Mouse (Mus musculus) fibroblast of lung, adult 2 months (primary cell): ENCODE data around the gene Hoxb9.

ENCODE experiments used
- DNase-seq: peaks from one replicate; pipeline ENCODE4 v3.0.0-alpha.2; 2011; ENCODE audit warnings: low read depth

Hoxb9 gene

DNA sequence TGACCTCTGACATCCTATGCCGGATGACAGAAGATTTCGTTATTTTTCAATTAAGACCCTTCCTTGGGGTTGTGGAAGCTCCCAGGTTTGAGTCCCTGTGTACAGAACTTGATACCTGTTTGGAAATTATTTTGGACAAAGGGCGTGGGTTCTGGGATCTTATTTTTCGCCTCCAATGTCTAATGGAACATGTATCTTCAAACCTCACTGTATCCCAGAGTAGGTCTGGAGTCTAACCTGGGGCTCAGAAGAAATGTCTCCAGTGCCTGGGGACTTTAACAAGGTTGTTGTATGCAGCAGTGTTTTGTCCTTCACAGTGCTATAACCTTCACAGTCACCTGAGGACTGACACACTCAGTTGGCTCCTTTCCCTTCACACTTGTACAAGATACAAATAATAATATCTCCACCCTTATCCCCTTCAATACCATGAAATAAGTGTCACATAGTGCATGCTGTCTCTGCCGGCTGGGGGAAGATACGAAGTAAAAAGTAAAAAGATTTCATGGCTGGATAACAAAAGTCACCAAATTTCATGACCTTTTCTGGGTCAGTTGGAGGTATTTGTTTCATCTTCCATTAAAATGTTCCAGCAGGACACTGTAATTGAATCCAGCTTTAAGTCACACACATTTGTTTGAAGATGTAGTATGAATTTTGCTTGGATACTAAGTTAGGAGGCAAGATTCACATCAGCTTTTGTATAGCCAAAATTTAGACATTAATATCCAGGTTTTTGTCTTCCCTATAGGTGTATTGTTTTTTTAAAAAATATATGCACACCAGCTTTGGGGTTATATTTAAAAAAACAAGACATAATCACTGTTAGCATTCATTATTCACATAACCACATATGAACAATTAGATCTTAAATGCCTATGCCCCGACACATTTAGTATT is 4.0 kb upstream of the Hoxb9 start:
- no peak for DNase-seq

DNA sequence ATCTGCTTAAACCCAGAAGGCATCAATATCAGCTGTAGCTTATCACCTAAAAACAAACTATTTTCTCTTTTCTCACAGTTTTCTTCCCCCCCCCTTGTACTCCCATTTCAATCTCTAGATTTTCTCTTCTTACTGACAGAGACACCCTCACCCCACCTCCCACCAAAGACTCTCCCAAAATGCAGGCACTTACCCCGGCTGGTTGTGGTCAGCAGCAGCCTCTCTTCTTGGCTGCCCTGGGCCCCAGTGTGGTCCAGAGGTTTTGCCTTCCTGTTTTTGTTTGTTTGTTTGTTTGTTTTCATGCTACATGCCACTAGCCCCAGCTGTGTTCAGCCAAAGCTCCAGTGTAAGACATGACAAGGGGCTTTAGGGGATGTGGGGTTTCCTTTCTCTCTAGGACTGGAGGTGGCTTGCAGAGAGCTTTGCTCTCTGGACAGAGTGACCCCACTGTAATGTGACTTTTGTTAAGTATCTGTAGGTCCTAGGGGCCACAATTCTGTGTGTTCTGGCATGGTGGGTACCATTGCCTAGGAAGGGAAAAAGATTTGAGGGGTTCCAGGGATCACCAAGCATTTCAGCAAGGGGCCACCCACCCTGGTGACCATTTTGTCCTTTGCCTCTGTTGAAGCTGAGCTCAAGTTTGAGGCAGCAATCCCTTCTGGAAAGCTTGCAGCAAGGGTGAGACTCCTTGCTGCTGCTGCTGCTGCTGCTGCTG is 3.1 kb upstream of the Hoxb9 start:
- DNase-seq = no peak

DNA sequence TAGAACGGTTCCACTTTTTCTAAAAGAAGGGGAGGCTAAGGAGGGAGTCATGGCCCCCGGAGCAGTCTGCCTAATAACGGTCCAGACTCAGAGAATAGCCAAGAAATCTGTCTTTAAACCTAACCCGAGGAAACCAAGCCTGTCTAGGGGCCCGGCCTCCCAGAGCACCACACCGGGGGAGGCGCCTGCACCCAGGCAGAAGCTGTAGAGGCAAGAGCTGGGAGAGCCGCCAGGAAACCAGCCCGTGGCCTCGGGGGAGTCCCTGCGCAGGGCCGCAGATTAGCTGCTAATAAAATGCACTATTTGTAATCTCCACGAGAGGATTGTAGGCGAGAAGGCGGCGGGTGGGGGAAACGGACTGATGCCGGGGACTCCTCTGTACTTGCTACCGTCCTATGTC is 1.4 kb upstream of the Hoxb9 start:
- no peak for DNase-seq

DNA sequence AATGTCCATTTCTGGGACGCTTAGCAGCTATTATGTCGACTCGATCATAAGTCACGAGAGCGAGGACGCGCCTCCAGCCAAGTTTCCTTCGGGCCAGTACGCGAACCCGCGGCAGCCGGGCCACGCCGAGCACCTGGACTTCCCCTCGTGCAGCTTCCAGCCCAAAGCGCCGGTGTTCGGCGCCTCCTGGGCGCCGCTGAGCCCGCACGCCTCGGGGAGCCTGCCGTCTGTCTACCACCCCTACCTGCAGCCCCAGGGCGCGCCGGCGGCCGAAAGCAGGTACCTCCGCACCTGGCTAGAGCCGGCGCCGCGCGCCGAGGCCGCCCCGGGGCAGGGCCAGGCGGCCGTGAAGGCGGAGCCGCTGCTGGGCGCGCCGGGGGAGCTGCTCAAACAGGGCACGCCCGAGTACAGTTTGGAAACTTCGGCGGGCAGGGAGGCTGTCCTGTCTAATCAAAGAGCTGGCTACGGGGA is 319 bp downstream of the Hoxb9 start:
- DNase-seq = no peak

DNA sequence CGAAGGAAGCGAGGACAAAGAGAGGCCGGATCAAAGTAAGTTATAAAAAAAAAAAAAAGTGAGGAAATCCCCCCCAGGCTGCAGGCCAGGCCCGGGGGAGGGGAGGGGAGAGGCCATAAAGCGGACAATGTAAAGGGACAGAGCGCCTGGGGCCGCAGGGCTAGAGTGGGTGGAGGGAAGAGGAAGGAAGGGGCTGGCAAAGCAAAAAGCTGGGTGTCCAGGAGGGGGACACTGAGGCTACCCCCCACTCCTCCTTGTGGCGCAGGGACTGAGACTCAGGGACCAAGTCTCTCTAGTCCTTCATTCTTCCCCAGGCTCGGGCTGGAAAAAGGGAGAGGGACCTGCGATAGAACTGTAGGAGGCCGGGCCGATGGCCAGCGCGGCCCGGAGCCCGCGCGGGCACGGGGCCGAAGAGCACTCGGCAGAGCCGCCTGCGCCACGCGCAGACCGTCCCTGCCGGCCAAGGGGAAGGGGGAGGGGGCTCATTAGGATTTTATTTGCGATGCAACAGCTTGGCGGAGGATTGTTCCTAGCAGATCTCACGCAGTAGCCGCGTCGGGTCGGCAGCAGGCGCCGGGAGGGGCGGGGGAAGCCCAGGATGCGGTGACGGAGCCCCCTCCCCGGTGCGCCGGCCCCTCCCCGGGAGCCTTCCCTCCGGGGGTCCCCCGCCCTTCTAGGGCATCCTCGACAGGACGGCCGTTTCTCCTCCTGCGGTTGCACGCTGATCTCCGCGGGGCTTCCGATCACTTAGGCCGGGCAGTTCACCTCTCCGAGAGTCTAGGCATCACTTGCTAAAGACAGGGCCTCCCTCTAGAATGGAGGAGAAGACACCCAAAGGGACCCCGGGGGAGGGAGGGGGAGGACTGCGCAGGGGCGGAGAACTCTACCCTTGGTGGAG is 1.0 kb downstream of the Hoxb9 start:
- DNase-seq = no peak

DNA sequence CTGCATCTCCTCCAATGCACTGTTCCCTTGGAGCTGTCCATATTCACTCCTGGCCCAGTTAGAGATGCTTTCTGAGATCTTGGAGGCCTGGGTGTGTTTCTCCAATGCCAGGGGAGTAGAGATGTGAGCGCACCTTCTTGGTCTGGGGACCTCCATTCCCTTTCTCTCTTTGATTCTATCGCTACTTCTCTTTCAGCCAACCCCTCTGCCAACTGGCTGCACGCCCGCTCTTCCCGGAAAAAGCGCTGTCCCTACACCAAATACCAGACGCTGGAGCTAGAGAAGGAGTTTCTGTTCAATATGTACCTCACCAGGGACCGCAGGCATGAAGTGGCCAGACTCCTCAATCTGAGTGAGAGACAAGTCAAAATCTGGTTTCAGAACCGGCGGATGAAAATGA is 3.2 kb downstream of the Hoxb9 start:
- no peak for DNase-seq

DNA sequence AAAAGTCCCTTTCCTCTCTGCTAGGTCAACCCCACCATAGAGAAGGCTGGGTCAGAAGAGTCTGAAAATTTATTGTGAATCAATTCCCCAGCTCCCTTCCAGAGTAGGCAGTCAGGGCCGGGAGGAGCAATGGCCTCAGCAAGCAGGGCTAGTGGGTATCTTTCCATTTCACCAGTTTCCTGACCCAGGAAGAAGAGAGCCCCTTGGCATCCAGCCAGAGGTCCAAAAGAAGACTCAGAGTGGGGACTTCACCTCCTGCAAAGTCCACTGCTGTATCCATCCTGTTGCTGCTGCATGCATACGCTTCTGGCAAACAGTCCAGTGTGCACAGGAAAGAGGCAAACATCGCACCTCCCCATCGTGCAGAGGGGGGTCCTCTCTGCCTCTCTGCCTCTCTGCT is 4.6 kb downstream of the Hoxb9 start:
- DNase-seq = no peak

DNA sequence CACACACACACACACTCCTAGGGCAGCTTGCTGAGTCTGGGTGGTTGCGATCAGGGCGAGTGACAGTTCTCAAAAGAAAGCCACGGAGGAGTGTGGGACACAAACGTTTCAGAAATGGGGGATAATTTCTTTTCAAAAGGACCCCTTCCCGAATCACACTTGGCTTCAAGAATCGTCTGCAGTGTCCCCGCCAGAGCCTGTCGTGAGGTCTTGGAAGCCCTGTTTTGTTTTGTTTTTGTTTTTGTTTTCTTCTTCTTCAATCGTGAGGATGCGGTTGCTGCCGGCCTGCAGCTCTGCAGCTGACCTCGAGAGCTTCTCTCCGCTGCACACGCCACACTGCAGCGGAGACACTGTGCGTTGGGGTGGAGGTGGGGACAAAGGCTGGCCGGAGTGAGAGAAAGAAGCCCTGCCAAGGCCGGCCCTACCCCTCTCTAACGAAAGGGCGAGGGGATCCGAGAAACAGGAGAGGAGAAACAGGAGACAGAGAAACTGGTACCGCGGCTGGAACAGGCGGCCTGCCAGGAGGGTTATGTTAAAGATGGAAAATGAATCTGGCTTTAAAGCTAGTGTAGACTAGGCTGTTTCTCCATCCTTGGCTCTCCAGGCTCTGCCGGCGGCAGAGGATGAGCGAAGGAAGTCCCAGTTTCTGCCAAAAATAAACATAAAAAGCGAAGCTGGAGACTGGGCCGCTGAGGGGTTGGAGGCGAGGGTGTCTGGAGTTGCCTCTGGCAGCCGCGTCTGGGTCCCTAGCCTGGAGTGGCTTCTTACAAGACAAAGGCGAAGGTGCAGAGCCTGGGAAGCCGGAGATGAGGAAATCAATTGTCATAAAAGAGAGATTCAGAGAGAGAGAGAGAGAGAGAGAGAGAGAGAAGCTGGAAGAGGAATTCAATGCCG is 6.1 kb downstream of the Hoxb9 start:
- DNase-seq = no peak

DNA sequence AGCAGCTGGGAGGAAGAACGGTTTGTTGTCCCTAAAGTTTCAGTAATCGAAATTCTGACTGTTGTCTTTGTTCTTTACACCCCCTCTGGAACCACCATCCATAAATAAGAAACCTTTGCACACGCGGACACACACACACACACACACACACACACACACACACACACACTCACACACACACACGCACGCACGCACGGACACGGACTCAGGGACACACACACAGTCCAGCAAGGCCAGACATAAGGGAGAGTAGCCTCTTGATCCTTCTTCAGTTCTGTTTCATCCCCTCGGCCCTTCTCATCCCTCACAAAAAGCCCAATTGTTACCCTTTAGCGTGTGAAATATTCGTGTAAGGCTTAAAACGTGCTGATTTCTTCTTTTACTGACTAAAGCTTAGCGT is 7.1 kb downstream of the Hoxb9 start:
- no peak for DNase-seq

DNA sequence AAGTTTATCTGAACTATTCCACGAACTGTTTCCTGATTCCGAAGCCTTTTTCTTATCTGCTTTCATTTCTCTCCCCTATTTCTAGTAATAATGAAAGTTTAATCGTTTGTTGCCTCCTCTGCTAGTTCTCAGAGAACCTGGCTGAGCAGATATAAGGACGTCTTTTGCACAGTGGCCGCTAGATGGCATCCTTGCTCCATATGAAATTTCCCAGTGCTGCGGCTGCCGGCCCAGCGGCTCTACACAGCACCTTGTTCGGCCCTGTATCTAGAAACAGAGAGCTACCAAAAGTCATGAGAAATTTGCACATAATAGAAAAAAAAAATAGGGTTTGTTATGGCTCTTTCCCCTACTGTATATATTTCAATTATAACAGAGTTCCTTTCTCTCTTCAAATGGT is 7.5 kb downstream of the Hoxb9 start:
- peak; percentile 58 for DNase-seq

DNA sequence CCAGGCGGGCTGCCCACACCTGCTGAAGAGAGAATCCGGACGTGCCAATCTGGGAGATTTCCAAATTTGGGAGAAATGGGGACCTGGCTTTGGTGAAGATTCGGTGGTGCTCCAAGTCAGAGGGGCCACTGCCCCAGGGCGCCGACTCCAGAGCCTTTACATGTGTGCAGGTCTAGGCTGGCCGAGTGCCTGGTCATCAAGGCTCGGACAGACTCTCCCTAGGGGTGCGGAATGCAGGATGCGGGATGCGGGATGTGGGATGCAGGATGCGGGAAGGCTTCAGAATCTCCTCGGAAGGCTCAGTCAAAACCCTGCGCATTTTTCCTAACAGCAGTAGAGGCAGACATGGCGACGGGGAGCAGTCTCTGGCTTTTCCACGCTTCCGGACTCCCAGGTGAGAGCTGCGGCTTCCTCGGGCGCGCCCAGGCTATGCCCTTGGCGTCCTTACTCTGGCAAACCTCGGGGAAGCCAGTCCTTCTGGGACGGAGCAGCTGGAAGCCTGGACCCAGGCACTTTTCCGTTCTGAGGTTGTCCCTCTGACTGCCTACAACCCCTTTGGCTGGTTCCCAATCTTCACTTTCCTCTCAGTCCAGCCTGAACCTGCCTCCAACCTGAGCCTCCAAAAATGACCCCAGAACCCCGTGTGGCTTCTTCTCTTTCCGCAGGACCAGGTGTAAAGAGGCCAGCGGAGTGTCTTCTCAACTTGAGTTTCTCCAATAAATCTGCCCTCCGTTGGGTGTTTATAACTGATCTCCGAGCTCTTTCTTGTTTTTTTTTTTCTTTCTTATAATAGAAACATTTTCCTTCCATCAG is 8.4 kb downstream of the Hoxb9 start:
- DNase-seq = no peak

DNA sequence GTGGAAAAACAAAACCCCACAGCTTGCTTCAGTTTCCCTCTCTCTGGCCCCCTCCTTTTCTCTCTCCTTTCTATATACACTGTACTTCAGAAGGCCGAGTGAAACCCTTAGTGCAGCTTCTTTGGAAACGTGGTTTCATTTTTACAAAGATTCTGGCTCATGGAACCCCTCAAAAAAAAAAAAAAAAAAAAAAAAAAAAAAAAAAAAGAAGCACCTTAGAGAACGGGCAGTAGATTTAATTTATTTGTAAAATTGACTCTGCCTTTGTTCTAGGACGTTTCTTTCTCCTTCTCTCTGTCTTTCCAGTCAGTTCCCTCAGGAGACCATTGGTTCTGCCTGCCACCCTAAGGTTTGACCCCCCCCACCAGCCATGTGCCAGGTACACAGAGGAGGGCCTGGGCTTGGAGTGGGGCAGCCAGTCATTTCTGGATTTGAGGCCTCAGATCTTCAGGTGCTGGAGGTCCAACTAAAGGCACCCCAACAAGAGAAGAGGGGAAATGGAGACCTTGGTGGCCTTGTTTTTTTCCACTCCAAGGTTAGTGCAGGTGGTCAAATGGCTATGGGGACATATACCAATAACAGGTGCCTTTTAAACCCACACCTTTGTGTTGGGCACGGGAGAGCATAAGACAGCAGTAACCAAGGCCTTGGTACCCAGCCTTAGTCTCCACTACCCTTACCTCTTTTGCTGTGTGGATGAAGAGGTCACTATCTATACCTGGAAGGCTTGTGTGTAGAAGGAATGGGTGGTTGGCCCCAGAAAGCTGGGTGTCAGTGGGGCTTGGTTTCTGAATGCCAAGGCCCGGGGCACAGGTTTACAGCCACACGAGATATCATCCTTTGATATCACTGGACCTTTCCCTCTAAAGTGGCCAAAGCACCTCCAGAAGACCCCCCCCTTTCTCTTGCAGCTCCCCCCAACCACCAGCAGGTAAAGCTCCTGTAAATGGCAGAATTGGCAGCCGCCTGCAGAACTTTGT is 9.4 kb downstream of the Hoxb9 start:
- no peak for DNase-seq

DNA sequence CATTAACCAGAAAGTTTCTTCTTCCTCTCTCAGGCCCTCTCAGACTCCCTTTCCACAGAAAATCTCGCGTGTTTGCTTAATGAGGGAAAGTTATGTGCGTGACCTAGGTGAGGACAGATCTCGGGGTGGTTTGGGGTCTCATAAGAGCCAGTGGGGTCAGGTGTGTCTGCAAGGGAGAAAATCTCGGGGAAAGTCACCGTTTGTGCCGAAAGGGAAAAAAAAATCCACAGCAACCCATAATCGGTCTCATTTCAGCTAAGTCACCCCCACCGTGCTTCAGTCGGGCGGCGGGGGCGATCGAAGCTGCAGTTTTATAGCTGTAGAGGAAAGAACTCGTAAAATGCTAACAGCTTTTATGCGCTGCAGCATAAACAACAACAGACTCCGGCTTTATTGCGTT is 10.1 kb downstream of the Hoxb9 start:
- DNase-seq = no peak

DNA sequence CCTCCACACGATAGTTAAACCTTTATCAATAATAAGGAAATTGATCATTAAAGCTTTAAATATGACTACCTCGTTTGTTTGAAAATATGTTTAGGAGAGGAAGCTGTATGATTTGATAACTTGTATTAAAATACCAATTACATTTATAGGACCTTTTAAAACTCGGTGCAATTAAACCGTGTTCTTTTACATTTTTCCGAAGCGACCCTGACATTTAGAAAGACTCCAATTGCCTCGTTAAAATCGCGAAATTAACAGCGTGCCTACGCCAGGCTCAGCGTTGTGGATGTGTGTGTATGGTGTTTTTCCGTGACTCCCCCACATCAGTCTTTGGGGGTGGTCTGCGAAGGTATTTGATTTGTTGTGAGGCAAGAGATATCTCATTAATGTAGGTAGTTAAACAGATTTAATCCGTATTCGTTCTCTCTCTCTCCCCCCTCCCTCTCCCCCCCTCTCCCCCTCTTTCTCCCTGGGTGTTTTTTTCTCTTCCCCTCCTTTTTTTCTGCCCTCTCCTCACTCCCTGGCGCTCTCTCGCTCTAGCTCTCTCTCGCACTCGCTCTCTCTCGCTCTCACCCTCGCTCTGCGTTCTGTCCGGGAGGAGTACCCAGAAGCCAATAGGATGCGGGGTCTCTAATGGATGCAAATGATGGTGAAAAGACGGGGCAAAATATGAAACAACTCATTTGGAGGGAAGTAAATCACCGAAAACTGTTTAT is 10.8 kb downstream of the Hoxb9 start, which contains the start of gene Hoxb8:
Gene Hoxb8 (plus strand): TSS at position 51 of the 716 bp plus-strand sequence.
- DNase-seq = no peak

DNA sequence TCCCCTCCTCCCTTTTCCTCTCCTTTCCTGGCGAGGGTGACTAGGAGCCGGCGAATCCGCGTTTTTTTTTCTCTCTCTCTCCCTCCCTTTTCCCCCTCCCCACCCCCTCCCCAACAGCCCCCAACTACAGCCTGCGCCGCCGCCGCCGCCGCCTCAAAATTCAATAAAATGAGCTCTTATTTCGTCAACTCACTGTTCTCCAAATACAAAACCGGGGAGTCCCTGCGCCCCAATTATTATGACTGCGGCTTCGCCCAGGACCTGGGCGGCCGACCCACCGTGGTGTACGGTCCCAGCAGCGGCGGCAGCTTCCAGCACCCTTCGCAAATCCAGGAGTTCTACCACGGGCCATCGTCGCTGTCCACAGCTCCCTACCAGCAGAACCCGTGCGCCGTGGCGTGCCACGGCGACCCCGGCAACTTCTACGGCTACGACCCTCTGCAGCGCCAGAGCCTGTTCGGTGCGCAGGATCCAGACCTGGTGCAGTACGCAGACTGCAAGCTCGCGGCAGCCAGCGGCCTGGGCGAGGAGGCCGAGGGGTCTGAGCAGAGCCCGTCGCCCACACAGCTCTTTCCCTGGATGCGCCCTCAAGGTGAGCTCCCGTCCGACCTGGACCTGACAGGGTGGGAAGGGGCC is 11.7 kb downstream of the Hoxb9 start:
- no peak for DNase-seq

DNA sequence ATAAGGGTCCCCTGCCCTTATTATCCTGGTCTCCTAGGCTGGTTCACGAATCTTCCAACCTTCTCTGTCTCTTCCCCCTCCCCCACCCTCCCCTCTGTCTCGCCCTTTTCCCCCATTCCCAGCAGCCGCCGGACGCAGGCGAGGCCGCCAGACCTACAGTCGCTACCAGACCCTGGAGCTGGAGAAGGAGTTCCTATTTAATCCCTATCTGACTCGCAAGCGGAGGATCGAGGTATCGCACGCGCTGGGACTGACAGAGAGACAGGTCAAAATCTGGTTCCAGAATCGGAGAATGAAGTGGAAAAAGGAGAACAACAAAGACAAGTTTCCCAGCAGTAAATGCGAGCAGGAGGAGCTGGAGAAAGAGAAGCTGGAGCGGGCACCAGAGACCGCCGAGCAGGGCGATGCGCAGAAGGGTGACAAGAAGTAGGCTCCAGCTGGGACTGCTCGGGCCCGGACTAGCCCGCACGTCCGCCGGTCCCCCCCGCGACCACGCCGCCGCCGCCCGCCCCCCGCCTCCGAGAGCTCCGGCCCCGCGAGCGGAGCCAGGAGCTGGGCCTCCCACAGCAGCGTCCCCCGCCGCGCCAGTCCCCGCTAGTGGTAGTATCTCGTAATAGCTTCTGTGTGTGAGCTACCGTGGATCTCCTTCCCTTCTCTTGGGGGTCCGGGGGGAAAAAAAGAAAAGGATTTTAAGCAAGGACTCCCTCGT is 12.9 kb downstream of the Hoxb9 start:
- no peak for DNase-seq
